ENCODE assay signal across 8 mouse cellular contexts in the genomic region with DNA sequence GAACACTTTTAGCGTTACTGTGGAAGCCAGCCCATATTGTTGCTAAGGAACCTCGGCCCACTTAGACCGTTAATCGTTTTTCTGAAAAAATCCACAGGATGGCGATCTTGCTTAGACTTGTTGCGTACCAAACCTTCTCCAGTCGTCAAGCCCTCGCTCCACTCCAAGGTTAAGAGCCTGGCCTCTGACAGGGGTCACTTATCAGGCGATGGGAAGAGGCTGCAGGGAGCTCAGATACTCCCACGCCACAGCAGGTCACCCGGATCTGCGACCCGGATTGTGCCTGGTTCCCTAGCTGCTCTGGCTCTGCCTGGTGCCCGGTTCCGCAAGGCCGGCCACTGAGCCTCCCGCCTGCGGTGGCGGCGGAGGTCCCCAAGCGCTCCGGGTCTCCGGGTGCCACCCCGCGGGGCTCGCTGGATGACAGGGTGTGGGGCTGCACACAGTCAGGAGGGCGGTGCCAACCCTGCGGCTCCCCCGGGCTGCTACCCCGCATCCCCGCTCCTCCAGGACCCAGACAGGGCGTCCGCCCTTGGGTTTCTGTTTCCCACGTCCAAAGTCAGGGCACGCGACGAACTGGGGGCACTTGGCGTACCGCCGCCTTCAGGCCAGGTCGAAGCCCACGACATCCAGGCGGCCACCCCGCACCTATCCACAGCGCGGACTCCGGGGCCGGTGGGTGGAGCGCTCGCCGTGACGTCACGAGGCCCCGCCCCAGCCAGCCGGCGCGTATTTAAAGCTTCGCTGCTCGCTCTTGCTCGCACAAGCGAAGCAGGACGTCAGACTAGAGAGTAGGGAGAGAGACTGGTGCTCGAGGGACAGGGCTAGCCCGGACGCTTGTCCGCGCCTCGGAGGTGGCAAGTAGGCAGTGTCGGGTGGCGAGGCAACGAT. TPM values are rescaled to one million over a fixed set of nuclear protein-coding genes. Genes with fewer than 3 reads are reported as not detected.
DNase-seq lines count a peak whose midpoint lies in the region; ATAC-seq and TF ChIP-seq lines count a peak whose summit lies in the region.

A gene (plus strand): TSS at position 756 of the 888 bp plus-strand sequence.

- peaks cover 4% of the 10 kb centered on the region for H3K9me3 ChIP-seq in heart, embryonic 14.5 days (ENCODE audit: control insufficient read depth, low read length)
- H3K9me3 ChIP-seq in liver, embryonic 11.5 days (ENCODE audit: control insufficient read depth, low read length): no peaks in the 10 kb centered on the region

- H3K36me3 ChIP-seq in heart, embryonic 14.5 days (ENCODE audit: control insufficient read depth, insufficient read depth, low read length): peaks cover 36% of the 10 kb centered on the region
- peaks cover 10% of the 10 kb centered on the region; the same call in 1 of the 2 replicates for H3K36me3 ChIP-seq in liver, embryonic 11.5 days (ENCODE audit: control insufficient read depth, insufficient read depth, low read length)
- H3K36me3 ChIP-seq in myocyte (ENCODE audit: control insufficient read depth, insufficient read depth): peaks cover 36% of the 10 kb centered on the region

- peak within 1 kb of the TSS; percentile 84 to 93 for H3K27ac ChIP-seq in heart, embryonic 14.5 days (replicated peaks in 1 of 2; ENCODE audit: control insufficient read depth in 1 of 2, insufficient read depth in 1 of 2, low read depth in 2 of 2, low read length in 2 of 2)
- H3K27ac ChIP-seq in liver, embryonic 11.5 days (ENCODE audit: low read depth, low read length): 0 out of 2 replicates have a peak within 1 kb of the TSS, but pooled peaks have one; percentile 13

- WGBS in heart, embryonic 14.5 days: under 1% methylated on average over 71 of the region's 71 CpGs
- under 1% methylated on average over 71 of the region's 71 CpGs for WGBS in liver, embryonic 11.5 days

- peak; percentile 94 for DNase-seq in CD4-positive, CD25-positive, alpha-beta regulatory T cell, adult 2 months (ENCODE audit: low read depth, low spot score)
- DNase-seq in c-Kit-negative CD71-positive TER-119-positive erythroid progenitor cells, embryonic 14.5 days (ENCODE audit: low read depth, low spot score): peak; percentile 17
- peak; percentile 88 for DNase-seq in fibroblast of lung, adult 2 months (ENCODE audit: low read depth)
- DNase-seq in kidney, postnatal 10 days: peak; percentile 97
- peak; percentile 93 for DNase-seq in liver, embryonic 11.5 days (ENCODE audit: low spot score)
- peak; percentile 83 to 93 for DNase-seq in spleen, postnatal 4 days (ENCODE audit: low spot score in 2 of 2)

- H3K79me2 ChIP-seq in myocyte (ENCODE audit: control insufficient read depth, insufficient read depth): peaks cover 40% of the 10 kb centered on the region

- H3K27me3 ChIP-seq in heart, embryonic 14.5 days (ENCODE audit: control insufficient read depth, insufficient read depth, low read length): no peaks in the 10 kb centered on the region
- H3K27me3 ChIP-seq in liver, embryonic 11.5 days (replicated peaks; ENCODE audit: control insufficient read depth, insufficient read depth, low read length): peaks cover 10% of the 10 kb centered on the region
- no peaks in the 10 kb centered on the region for H3K27me3 ChIP-seq in myocyte (ENCODE audit: control insufficient read depth, insufficient read depth, insufficient read length)

- peak within 1 kb of the TSS; percentile 97 for H3K9ac ChIP-seq in heart, embryonic 14.5 days (ENCODE audit: low read length)
- peak within 1 kb of the TSS; percentile 64 for H3K9ac ChIP-seq in liver, embryonic 11.5 days (ENCODE audit: low read depth, low read length)

- TF ChIP-seq POLR2A in myocyte (IDR thresholded peaks at IDR 0.05; ENCODE audit: insufficient read length, low read depth): peak; percentile 100

- peak within 1 kb of the TSS; percentile 73 for H3ac ChIP-seq in myocyte (ENCODE audit: control insufficient read depth, insufficient read length)

- H3K4me1 ChIP-seq in heart, embryonic 14.5 days (ENCODE audit: control insufficient read depth in 2 of 2, insufficient read depth in 2 of 2, low read length in 2 of 2): peaks cover 16 to 33% of the 10 kb centered on the region in 2 experiments
- no peaks in the 10 kb centered on the region; the same call in 1 of the 2 replicates for H3K4me1 ChIP-seq in liver, embryonic 11.5 days (replicated peaks; ENCODE audit: control insufficient read depth, insufficient read depth, low read length)

- peak within 1 kb of the TSS; percentile 73 to 86 for H3K4me3 ChIP-seq in heart, embryonic 14.5 days (ENCODE audit: control insufficient read depth in 1 of 2, insufficient read depth in 1 of 2, low read depth in 1 of 2, low read length in 2 of 2)
- H3K4me3 ChIP-seq in liver, embryonic 11.5 days (ENCODE audit: low read depth, low read length): peak within 1 kb of the TSS; percentile 63
- H3K4me3 ChIP-seq in myocyte: peak within 1 kb of the TSS; percentile 80

- H3K4me2 ChIP-seq in heart, embryonic 14.5 days (ENCODE audit: low read length): peak within 1 kb of the TSS; percentile 72
- H3K4me2 ChIP-seq in liver, embryonic 11.5 days: peak within 1 kb of the TSS; percentile 96
- H3K4me2 ChIP-seq in myocyte (ENCODE audit: low read depth): peak within 1 kb of the TSS; percentile 61

- peak; percentile 92 for ATAC-seq in heart, embryonic 14.5 days (ENCODE audit: insufficient number of reproducible peaks, insufficient read depth, low FRiP score, low read depth)
- peak; percentile 92 for ATAC-seq in liver, embryonic 11.5 days (replicated peaks; ENCODE audit: low FRiP score)

TF ChIP-seq in myocyte, 11 proteins besides CTCF, POLR2A, EP300 and RAD21:
- no peak for TF ChIP-seq USF1 (IDR thresholded peaks at IDR 0.05; ENCODE audit: low read depth)
- no peak for TF ChIP-seq TCF3 (IDR thresholded peaks at IDR 0.05; ENCODE audit: insufficient read length, low read depth)
- TF ChIP-seq TCF12 (IDR thresholded peaks at IDR 0.05; ENCODE audit: insufficient read depth, poor library complexity, severe bottlenecking): no peak
- peak; percentile 48 for TF ChIP-seq SRF (IDR thresholded peaks at IDR 0.05; ENCODE audit: control insufficient read depth, insufficient read length, low read depth)
- peak; percentile 100 for TF ChIP-seq POLR2AphosphoS2 (IDR thresholded peaks at IDR 0.05; ENCODE audit: insufficient read length, low read depth)
- TF ChIP-seq MAX (IDR thresholded peaks at IDR 0.05; ENCODE audit: low read depth): peak; percentile 64
- TF ChIP-seq MYOG (IDR thresholded peaks at IDR 0.05; ENCODE audit: control insufficient read depth in 1 of 3, insufficient read depth in 1 of 3, insufficient read length in 2 of 3, low read depth in 2 of 3): peak in 1 of 3 experiments; percentile 36
- TF ChIP-seq CEBPB (IDR thresholded peaks at IDR 0.05; ENCODE audit: insufficient read depth, poor library complexity, severe bottlenecking): no peak
- peak; percentile 30 for TF ChIP-seq REST (IDR thresholded peaks at IDR 0.05; ENCODE audit: insufficient read depth, insufficient read length)
- peak in 1 of 3 experiments; percentile 10 for TF ChIP-seq MYOD1 (IDR thresholded peaks at IDR 0.05; ENCODE audit: control insufficient read depth in 1 of 3, insufficient read length in 2 of 3, low read depth in 2 of 3)
- TF ChIP-seq E2F4 (IDR thresholded peaks at IDR 0.05; ENCODE audit: insufficient read depth): no peak

RNA-seq across cellular contexts. Expression of the gene that starts here (rescaled TPM):
- polyA plus RNA-seq in heart, embryonic 14.5 days (2014; fragmentation: Nextera tagmentation; extraction: Ambion mirVana): 113 and 116 TPM in 2 replicates
- 35.6 and 38.5 TPM in 2 replicates for polyA plus RNA-seq in liver, embryonic 11.5 days (2014; fragmentation: Nextera tagmentation; extraction: Ambion mirVana)
- 97.6 TPM for polyA plus RNA-seq in myocyte (2012; fragmentation: generic; extraction: Trizol)

Comparison
In these comparisons a context has a peak if more than half of its experiments do, and no peak if none do; other contexts are left out.
1. Peak in every context shown above with its lines: DNase-seq, ATAC-seq, H3K4me3 ChIP-seq and H3K27ac ChIP-seq.
2. DNase-seq: peak in every context shown above with its lines; median percentile 97 in kidney, postnatal 10 days; 94 in CD4-positive, CD25-positive, alpha-beta regulatory T cell, adult 2 months; 93 in liver, embryonic 11.5 days; 88 in fibroblast of lung, adult 2 months; 88 in spleen, postnatal 4 days; 17 in c-Kit-negative CD71-positive TER-119-positive erythroid progenitor cells, embryonic 14.5 days.